Mouse (Mus musculus): ENCODE data around the gene Grk5.
"Not testable (repeated sequence)": the region's sequence is repeated elsewhere in the genome, so short reads cannot be mapped to it uniquely, and the experiment has no call there.

Gene Grk5

DNA sequence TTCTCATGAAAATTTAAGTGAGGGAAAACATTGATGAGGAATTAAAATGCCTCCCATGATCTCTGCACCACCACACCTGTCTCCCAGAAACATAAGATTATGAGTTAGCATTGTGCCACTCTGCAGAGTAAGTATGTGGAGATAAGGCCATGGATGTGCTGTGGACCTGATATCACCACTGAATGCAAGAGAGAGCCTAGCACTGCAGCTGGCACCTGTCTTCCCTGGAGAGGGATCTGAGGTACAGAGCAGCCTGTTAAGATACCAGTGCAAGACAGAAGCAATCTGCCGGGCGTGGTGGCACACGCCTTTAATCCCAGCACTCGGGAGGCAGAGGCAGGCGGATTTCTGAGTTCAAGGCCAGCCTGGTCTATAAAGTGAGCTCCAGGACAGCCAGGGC is 15.9 kb downstream of the Grk5 start:
- intact Hi-C loops (cut with DNase I): no loop called here

DNA sequence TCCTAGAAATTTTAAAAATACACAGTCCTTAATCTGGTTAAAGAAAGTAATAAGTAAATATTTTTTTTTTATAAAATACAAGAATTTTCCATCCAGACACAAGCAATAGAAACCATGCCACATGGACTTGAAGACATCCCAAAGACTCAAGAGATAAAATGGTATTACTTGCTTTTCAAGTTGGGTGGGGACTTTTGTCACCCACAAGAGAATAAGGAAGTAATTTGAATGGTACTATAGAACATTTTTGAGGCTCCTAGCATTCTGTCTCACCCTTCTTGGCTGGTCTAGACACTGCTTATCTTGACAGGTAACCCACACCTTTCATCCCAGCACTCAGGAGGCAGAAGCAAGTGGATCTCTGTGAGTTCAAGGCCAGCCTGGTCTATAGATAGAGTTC is 20.8 kb downstream of the Grk5 start:
- intact Hi-C loops (cut with DNase I): no loop called here

DNA sequence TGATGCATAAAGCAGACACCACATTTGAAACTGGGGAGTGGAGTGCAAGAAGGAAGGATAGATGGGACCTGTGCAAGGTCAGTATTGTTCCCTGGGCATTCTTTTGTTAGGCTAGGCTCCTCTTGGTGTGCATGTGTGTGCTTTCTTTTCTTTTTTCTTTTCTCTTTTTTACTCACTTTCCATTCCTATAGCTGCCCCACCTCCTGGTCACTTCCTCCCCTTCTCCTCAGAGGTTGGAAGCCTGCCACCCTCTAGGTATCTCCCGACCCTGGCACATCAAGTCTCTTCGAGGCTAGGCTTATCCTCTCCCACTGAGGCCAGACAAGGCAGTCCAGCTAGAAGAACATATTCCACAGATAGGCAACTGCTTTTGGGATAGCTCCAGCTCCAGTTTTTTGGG is 22.1 kb downstream of the Grk5 start:
- intact Hi-C loops (cut with DNase I): no loop called here

DNA sequence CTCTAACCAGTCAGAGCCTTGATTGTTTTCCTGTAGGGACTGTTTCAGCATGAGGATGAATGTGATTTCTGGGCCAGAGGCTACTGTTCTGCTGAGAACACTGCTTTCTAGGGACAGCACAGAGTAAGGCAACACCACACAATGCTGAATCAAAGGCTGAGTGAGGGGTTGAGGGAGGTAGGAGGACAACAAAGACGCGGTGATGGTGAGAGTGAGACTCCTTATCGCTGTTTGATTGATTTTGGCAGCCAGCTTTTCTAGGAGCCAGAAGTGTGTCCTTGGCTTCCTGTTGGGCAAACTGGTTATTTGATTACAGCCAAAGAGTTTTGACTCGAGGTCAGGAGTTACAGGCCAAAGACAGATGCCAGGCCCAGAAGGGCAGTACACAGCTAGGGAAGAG is 25.7 kb downstream of the Grk5 start:
- intact Hi-C loops (cut with DNase I): no loop called here

DNA sequence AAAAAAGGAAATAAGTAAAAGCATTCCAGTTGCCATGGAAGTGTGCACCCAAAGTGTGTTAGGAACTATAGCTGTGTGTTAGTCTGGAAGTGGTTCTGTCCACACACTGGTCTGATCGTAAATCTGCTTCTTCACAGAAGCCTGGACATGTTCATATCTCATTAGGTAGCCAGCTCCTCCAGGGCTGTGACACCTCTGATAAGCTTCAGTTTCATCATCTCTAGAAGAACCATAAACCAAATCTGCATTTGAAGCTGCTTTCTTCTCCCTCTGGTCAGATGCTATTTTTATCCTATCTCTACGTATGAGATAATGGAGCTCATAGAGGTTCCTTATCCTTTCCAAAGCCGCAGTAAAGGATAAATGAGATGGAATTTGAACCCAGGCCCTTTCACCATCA is 26.3 kb downstream of the Grk5 start:
- intact Hi-C loops (cut with DNase I): no loop called here

DNA sequence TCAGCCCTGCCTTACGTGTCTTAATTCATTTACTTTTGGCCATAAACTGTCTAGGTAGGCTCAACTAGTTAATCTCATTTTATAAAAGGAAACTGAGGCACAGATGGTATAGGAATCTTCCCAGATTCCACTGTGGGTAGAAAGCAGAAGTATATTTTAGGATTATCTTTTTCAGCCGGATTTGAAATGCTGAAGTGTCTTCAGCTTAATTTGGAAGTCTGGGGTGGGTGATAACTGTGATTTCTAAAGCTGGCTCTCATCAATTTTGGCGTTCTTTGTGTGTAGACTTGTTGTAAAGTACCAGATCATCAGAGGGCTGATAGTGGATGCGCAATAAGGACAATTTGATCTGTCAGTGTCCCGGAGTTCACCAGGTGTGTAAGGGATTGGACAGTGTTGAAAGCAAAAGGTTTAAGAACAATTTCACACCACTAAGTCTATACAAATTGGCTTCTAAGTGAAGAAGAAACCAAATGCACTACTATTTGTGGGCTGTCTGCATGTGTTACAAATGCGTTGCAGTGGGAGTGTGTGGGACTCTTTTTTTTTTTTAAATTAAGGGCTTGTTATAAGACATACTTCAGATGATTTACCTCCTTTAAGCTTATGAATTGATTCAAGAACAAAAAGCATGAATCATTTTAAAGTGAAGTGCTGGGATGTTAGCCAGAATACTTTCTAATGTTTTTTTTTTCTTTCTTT is 27.5 kb downstream of the Grk5 start:
- intact Hi-C loops (cut with DNase I): no loop called here

DNA sequence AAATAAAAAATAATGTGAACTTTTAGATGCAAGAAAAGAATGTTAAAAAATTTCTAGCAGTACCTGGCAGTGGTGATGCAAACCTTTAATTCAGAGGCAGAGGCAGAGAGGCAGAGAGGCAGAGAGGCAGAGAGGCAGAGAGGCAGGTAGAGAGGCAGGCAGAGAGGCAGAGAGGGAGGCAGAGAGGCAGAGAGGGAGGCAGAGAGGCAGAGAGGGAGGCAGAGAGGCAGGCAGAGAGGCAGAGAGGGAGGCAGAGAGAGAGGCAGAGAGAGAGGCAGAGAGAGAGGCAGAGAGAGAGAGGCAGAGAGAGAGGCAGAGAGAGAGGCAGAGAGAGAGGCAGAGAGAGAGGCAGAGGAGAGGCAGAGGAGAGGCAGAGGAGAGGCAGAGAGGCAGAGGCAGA is 35.0 kb downstream of the Grk5 start:
- intact Hi-C loops (cut with DNase I): not testable (repeated sequence)

DNA sequence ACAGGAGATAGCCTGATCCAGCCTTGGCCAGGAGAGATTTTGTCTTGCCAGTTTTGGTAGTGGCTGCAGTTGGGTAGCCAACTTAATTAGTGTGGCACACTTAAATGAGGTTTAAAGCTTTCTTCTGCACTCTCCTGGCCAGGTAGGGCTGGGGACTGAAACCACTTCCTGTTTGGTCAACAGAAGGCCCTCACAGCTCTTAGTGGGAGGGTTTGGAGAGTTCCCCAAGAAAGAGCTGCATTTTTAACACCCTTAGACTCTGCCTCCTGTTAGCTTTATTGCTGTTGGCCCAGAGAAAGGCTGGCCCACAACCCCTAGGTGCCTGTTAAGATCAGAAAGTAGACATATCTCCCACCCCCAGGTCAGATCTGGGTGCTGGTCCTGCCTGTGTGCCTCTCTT is 45.5 kb downstream of the Grk5 start:
- intact Hi-C loops (cut with DNase I): no loop called here

DNA sequence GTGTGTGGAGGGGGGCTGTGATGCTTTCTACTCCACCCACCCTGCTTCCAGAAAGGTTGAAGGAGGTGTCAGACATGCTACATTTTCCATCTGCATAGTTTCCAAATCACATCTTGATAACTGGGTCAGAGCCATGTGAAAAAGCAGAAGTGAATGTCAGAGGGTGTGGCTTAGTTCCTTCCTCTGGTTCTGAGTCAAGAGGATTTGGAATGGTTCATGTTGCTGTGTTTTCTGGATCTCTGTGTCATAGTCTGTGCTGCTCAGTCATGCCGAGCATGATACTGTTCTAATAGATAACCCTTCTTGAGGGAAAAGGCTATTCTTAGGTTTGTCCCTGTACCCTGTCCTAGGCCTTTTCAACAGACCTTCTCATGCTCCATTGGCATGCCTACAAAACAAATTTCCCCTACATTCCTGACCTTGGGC is 50.4 kb downstream of the Grk5 start:
- intact Hi-C loops (cut with DNase I): no loop called here

DNA sequence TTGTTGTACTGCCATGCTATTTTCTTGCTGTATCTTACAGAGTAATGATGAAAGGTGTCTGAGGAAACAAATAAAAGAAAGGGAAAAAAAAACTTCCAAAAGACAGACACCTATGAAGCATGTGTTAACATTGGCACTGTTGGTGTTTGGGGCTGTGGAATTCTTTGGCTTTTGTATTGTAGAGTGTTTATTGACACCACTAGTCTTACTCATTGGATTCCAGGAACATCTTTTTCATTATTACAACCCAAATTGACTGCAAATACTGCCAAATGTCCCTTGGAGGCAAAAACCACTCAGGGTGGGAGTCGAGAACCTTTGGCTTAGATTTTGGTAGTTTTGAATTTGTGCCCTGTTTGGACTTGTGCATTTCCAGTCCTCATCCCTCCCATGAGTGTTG is 51.3 kb downstream of the Grk5 start:
- intact Hi-C loops (cut with DNase I): no loop called here

DNA sequence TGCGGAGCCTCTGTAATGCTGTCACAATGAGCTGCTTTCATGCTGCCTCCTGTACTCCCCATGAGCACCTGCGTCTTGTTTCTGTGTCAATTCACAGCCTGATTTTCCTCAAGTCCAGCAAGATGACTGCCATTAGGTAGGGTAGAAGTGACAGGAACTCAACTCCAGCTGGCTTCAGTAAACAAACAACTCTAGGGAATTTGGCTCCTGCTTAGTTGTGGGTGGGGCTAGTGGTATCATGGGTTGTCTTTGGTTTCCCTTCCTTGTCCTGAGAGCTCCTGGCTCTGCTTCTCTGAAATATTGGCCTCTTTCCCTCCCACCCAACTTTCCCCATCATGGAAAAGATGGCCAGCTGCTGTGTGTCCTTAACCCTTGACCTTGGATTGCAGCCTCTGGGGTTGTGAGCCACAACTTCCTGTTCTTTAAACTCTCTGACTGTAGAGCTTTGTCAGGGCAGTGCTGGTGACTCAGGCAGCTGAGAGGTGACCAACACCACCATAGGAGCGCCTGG is 56.3 kb downstream of the Grk5 start:
- intact Hi-C loops (cut with DNase I): no loop called here

DNA sequence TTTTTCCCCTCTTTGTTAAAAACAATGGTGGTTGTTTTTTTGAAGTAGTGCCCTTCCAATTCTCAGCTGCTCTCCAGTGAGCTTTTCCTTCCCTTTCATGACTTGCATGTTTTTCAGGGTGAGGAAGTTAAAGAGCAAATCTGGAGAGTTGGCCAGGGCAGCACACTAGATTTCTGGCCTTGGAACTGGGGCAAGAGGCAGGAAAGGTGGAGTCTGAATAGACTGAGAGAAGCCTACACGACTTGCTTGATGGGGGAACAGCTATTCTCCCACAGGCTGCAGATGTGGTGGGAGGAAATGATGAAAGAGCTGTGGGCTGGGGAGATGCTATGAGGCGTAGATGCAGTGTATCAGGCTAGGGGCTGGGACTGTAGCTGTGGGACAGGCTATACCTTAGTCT is 57.1 kb downstream of the Grk5 start:
- intact Hi-C loops (cut with DNase I): no loop called here

DNA sequence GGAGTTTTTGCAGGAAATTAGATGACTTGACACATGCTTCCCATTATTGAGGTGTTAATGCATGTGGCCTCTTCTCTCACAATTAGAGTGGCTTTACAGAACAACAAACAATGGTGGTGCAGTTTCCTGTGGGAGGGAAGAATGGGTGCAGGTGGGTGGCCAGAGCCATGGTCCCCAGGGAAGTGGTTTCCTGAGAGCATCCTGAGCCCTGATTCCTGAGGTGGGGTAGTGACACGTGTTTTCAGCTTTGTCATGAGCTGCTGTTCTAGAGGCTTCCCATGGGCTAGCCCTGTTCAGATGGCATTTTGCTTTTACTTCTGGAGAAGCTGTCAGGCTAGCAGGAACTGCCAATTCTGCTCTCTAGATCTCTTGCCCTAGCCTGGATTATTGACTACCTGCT is 59.4 kb downstream of the Grk5 start:
- intact Hi-C loops (cut with DNase I): no loop called here

DNA sequence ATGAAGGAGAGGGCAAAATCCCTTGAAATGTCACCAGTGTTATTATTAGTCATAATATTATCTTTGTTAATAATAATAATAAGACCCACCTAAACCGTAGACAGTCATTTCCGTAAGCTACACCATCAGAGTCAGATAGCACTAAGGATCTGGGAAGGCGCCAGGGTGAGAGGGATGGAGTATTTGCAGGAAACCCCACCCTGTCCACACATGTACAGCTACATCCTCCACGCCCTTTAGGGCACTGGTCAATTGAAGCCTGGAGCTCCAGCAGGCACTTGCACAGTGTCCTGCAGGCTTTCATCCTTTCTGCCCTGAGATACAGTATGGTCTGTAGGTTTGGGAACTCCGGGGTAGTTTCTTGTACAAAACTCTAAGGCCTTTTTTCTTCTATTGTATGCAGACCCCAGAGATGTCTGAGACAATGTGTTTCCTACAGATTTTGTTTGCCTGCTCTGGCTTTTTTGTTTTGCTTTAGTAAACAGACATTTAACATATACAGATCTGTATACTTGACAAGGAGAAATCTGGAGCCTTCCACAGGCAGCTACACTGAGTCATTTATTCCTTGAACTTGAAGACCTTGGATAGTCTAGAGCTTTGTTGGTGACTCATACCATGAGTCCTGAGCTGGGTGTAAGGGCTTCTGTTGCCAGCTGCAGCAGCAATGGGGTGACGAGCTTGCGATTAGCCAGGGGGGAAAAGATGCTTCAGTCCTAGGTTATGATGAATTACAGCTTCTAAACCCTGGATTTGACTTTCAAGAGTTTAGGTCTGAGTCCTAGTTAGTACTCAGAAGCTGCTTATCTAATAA is 60.7 kb downstream of the Grk5 start:
- intact Hi-C loops (cut with DNase I): loop anchor here (5.0 kb wide), 1 partner anchor 132 kb away; no protein-coding TSS in a partner anchor

DNA sequence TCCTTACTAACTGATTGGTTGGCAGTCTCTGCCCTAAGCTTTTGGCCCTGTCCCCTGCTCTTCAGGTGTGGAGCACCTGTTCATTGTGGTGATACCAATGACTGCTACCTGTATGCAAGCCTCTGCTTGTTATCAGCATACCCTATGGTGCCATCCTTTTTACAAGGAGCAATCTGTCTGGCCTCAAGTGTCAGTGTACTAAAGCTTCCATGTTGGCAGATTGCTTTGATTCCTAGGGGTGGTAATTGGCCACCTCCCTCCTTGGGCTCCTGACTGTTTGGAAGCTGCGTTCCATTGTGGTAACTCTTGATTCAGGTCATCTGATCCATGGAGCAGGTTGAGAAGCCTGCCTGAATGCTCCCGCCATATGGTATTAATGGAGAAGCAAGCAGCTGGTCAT is 65.6 kb downstream of the Grk5 start:
- intact Hi-C loops (cut with DNase I): no loop called here

DNA sequence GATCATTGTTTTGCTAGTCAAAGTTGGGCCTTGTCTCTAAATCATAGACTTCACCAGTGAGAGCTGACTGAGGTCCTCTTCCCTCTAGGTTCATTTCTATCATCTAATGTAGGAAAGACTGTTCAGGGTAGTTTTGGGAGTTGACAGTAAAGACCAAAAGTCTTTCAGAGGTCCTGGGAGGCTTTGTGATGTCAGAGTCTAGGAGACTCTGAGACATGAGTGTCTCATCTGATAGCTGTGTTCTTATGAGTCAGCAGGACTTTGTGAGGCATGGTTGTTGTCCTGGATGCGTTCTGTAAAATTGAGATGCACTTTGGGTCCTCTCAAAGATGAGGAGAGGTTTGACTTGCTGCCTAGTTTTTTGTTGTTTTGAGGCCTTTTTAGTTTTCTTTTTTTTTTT is 66.2 kb downstream of the Grk5 start:
- intact Hi-C loops (cut with DNase I): no loop called here

DNA sequence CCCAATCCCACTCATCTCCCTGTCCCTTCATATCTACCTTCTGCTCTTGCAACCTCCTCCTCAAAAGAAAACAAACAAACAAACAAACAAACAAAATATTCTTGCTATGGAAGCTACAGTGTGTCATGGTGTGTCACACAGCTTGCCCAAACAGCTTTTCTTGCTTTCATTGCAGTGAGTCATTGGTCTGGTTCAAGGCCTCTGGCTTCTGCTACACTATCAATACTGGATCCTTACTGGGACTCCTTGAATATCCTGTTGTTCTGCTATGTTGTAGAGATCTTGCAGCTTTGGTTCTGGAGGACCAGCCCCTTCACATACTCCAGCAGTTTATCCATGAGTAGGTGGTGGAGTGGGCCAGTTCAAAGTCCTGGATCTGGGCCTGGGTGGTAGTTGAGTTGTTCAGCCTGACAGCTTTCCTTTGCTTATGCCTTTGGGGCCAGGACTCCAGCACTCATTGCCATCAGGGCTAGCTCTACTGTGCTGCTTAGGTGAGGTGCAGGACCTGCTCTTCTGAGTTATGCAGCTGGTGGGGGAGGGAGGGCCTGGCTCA is 66.7 kb downstream of the Grk5 start:
- intact Hi-C loops (cut with DNase I): no loop called here

DNA sequence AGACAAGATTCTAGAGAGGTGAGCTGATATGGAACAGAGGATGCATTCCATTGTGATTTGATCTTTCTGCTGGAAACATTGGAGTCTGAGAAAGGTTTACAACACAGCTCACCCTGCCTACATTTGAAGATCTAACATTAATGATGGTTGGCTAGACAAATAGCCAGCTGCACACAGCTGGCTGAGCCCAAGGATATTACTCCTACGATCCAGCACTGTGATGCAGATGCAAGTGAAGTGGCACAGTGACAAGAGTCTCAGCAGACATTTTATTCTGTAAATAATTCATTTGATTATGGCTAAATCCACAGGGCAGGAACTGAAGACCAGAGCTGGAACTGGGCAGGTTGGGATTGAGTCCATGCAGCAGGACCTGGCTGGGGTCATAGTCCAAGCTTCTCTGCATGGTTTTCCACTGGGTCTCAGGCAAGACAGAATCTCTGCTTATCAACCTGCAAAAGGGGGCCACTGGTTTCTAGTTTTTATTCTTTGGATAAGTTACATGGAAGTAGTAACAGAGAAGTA is 70.2 kb downstream of the Grk5 start:
- intact Hi-C loops (cut with DNase I): no loop called here

DNA sequence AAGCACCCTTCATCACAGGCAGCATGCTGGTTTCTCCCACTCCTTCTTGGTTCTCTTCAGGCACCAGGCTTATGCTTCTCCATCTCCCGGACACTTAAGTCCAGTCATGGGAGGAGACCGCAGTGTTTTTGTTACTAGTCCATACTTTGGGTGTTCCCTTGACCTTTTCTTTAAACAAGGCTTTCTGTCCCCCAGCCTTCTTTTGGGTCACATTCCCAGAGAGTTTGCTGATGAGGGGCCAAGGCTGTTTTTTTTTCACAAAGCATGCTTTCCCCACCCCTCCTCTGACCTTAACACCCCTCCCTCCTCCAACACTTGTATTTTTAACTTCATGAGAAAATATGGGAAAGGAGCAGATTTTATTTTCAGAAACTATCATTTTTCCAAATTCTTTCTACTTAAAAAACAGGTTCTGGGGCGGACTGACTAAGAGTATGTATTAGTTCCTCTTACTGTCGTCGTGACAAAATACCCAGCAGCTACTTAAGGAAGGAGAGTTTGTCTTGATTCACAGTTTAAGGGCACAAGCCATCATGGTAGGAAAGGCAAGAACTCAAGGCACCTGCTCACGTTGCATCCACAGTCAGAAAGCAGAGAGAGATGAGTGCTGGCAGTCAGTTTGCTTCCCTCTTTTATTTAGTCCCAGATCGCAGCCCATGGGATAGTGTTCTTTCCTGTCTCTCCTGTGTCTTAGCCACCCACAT is 73.0 kb downstream of the Grk5 start:
- intact Hi-C loops (cut with DNase I): no loop called here

DNA sequence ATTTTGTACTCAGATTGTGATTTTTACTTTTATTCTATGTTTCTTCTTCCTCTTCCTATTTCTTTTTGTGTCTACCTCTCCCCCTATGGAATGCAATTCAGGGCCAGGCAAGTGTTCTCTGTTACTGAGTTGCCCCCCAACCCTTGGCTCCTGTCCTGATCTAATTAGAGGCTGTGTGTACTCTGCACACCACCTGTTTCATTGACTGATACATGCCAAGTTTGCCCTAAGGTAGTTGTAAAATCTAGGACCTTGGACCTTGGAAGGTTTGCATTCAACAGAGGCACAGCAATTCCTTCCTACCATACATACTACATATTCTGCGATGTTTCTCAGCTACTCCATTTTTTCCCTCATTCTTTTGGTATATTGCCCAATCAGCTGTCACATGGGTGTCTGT is 78.4 kb downstream of the Grk5 start:
- intact Hi-C loops (cut with DNase I): no loop called here

DNA sequence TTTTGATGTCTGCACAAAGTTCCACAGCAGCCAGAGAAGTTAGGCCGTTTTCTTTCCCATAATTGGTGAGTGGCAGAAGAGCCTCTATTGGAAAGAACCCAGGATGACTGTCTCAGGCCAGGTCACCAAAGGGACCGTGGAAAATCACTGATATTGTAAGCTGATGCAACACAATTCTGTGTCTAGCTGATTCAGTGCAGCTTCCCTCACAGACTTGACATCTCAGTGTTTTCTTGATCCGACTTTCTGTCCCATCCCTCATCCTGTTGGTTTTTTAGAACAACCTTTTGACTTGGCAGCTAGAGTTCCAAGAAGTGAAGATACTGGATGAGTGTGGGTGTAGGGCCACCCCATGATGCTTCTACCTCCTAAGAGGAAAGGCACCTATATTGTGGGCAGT is 80.9 kb downstream of the Grk5 start:
- intact Hi-C loops (cut with DNase I): no loop called here

DNA sequence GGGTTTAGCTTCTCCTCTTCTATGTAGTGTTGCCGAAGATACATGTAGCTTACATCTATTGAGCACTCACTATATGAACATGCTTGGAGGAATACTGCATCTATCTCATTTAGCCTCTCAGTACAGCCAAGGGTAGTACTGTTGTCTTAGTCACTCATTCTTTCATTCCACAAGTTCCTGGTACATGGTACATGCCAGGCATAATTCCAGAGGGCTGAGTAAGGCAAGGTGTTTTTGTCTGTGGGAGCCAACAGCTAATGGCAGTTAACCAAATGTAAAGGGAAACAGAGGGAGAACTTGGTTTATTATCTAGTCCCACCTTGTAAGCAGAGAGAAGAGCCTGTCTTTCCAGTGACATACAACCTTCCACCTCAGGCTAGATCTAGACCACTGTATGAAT is 82.0 kb downstream of the Grk5 start:
- intact Hi-C loops (cut with DNase I): no loop called here

All from adrenal gland (tissue).